Mouse (Mus musculus): ENCODE results near the gene Mxi1. TPM values are rescaled to one million over a fixed set of nuclear protein-coding genes. Genes with fewer than 3 reads are reported as not detected.

The Mxi1 gene
- polyA plus RNA-seq, 1 experiment from 2014 or later, result 49.8 TPM

DNA sequence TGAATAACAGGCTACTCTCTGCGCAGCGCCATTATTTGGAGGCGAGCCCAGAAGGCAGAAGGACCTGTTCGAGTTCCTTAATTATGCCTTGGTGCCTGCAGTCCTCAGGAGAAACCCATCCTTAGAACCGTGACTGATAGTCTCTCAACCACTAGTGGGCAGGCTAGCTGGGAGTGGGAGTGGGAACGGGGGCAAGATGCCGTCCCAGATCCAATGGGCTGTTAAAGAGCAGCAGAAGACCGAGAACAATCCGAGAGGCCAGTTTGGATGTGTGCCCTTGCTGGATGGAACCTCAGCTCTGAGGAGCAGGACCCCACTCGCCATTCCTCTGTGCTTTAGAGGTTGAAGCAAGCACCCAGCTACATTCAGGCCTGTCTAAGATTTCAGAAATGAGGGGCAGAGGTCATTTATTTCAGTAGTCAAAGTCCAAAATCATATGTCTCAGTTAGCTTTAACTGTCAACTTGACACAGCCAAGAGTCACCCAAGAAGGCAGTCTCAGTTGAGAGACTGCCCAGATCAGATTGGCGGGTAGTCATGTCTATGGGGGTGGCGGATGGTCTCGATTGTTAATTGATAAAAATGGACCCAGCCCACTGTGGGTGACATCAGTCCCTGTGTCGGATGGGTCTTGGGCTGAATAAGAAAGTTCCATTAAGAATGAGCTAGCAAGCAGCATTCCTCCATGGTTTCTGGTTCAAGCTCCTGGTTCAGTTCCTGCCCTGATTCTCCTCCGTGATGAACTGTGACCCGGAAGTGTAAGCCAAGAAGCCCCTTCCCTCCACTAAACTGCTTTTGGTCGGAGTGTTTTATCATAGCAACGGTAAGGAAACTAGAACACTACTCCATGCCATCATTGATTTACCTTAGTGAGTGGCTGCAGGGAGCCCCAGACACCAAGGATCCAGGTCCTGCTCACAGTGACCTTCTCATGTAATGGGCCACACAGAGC, 112.3 kb downstream of the Mxi1 start:
- Histone ChIP-seq H3K36me3 (ENCODE audit: control insufficient read depth, insufficient read depth, low read length) (no peaks in the 10 kb centered on the region), H3K9me3 (ENCODE audit: control insufficient read depth, low read length) (no peaks in the 10 kb centered on the region), H3K9ac (ENCODE audit: low read length) (no peak overlapping the region), H3K4me1 (replicated peaks; ENCODE audit: control insufficient read depth, insufficient read depth, low read length) (no peaks in the 10 kb centered on the region; the same call in 1 of the 2 replicates), H3K4me2 (ENCODE audit: low read depth, low read length, severe bottlenecking) (no peak overlapping the region), H3K27me3 (ENCODE audit: control insufficient read depth, insufficient read depth, low read length) (no peaks in the 10 kb centered on the region; the same call in 1 of the 2 replicates), H3K4me3 (ENCODE audit: low read depth, low read length) (no peak overlapping the region), H3K27ac (ENCODE audit: low read depth, low read length) (no peak overlapping the region)
- WGBS, result 73% methylated on average over 18 of the region's 18 CpGs
- ATAC-seq (replicated peaks; ENCODE audit: low FRiP score) (no peak), DNase-seq (ENCODE audit: low spot score) (no peak)

DNA sequence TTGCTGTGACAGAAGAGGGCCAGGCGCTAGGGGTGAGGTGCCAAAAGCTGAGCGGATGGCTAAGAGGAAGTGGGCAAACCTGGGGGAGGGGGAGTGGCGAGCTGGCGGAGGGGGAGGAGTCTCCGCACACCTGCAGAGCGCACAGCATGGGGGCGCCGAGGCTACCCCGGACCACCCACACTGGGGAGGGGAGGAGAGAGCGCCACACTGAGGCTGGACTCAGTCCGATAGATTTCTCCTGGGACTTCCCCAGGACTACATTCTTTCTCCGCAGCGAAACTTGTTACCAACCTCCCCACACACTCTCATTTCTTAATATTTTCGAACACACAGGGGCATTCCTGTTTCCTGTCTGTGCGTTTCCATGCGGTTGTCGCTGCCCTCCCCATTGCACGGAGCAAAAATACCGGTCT, 113.0 kb downstream of the Mxi1 start:
- H3K36me3 ChIP-seq (ENCODE audit: control insufficient read depth, insufficient read depth, low read length), result no peaks in the 10 kb centered on the region
- no peak overlapping the region for H3K27ac ChIP-seq (ENCODE audit: low read depth, low read length)
- no peaks in the 10 kb centered on the region; the same call in 1 of the 2 replicates for H3K4me1 ChIP-seq (replicated peaks; ENCODE audit: control insufficient read depth, insufficient read depth, low read length)
- no peaks in the 10 kb centered on the region; the same call in 1 of the 2 replicates for H3K27me3 ChIP-seq (ENCODE audit: control insufficient read depth, insufficient read depth, low read length)
- no peak overlapping the region for H3K4me2 ChIP-seq (ENCODE audit: low read depth, low read length, severe bottlenecking)
- no peak overlapping the region for H3K4me3 ChIP-seq (ENCODE audit: low read depth, low read length)
- H3K9ac ChIP-seq (ENCODE audit: low read length), result no peak overlapping the region
- DNase-seq (ENCODE audit: low spot score), result no peak
- ATAC-seq (replicated peaks; ENCODE audit: low FRiP score), result no peak
- no peaks in the 10 kb centered on the region for H3K9me3 ChIP-seq (ENCODE audit: control insufficient read depth, low read length)
- WGBS, result 33% methylated on average over 19 of the region's 19 CpGs

DNA sequence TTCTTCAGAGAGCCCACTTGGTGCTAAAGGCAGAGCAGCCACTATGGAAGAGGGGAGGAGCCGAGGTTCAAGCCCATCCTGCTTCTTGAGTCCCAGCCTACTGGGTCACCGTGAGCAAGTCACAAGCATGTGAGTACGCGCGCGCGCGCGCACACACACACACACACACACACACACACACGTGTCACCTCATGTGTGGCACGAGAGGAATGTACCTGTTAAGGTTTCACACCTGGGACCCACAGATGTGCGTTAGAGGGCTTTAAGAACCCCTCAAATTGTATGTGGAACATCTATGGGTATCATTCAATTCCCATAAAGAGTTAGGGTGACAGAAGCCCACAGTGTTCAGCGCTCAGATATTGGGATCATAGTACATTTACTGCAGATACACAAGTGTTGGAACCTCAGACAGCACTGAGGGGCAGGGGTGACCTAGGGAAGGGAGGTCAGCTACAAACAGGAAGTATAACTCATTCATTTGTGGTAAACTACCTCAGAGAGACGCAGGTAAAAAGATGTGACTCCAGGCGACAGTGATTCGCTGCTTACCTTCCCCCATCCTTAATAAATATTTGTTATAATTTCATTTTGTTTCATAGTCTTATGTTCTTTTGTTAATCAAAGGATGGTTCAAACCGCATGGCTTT, 113.6 kb downstream of the Mxi1 start:
- no peak overlapping the region for H3K9ac ChIP-seq (ENCODE audit: low read length)
- WGBS, result 68% methylated on average over 17 of the region's 17 CpGs
- DNase-seq (ENCODE audit: low spot score) (no peak), ATAC-seq (replicated peaks; ENCODE audit: low FRiP score) (no peak)
- no peak overlapping the region for H3K27ac ChIP-seq (ENCODE audit: low read depth, low read length)
- no peaks in the 10 kb centered on the region for H3K36me3 ChIP-seq (ENCODE audit: control insufficient read depth, insufficient read depth, low read length)
- H3K9me3 ChIP-seq (ENCODE audit: control insufficient read depth, low read length), result no peaks in the 10 kb centered on the region
- H3K4me1 ChIP-seq (replicated peaks; ENCODE audit: control insufficient read depth, insufficient read depth, low read length), result no peaks in the 10 kb centered on the region; the same call in 1 of the 2 replicates
- no peak overlapping the region for H3K4me2 ChIP-seq (ENCODE audit: low read depth, low read length, severe bottlenecking)
- no peak overlapping the region for H3K4me3 ChIP-seq (ENCODE audit: low read depth, low read length)
- H3K27me3 ChIP-seq (ENCODE audit: control insufficient read depth, insufficient read depth, low read length), result no peaks in the 10 kb centered on the region; the same call in 1 of the 2 replicates

DNA sequence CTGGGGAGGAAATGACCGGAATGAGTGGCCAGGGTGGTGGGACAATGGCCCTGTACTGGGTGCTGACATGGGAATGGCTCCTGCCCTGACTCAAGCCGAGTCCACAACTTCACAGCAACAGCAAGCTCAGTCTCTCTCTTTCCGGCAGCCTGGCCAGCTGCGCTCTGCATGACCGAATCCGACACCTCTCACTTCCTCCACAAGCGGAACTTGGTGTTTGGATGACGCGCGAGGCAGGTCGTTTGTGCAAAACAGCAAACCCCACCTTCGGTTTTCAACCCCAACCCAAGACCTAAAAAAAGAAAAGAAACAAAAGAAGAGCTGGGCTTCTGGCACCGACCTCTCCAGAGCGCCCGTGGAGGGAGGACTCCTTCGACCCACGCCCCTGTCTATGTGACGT, 114.3 kb downstream of the Mxi1 start:
- H3K27me3 ChIP-seq (ENCODE audit: control insufficient read depth, insufficient read depth, low read length), result no peaks in the 10 kb centered on the region; the same call in 1 of the 2 replicates
- no peaks in the 10 kb centered on the region for H3K36me3 ChIP-seq (ENCODE audit: control insufficient read depth, insufficient read depth, low read length)
- DNase-seq (ENCODE audit: low spot score) (no peak), ATAC-seq (replicated peaks; ENCODE audit: low FRiP score) (no peak)
- H3K4me1 ChIP-seq (replicated peaks; ENCODE audit: control insufficient read depth, insufficient read depth, low read length), result no peaks in the 10 kb centered on the region; the same call in 1 of the 2 replicates
- H3K9ac ChIP-seq (ENCODE audit: low read length), result no peak overlapping the region
- WGBS, result 79% methylated on average over 18 of the region's 18 CpGs
- H3K4me2 ChIP-seq (ENCODE audit: low read depth, low read length, severe bottlenecking), result no peak overlapping the region
- H3K9me3 ChIP-seq (ENCODE audit: control insufficient read depth, low read length), result no peaks in the 10 kb centered on the region
- no peak overlapping the region for H3K4me3 ChIP-seq (ENCODE audit: low read depth, low read length)
- H3K27ac ChIP-seq (ENCODE audit: low read depth, low read length), result no peak overlapping the region

Other genes with a start within 250 kb of the Mxi1 start
- gene Add3, start 170.1 kb upstream of the Mxi1 start, polyA plus RNA-seq (2014; fragmentation: Nextera tagmentation; extraction: Ambion mirVana), result 59.3 and 61.5 TPM in 2 replicates
- not detected in 2 replicates for gene Gm10197, start 61.2 kb downstream of the Mxi1 start, polyA plus RNA-seq (2014; fragmentation: Nextera tagmentation; extraction: Ambion mirVana)
- 53.6 and 57.6 TPM in 2 replicates for gene Smndc1, start 80.1 kb downstream of the Mxi1 start, polyA plus RNA-seq (2014; fragmentation: Nextera tagmentation; extraction: Ambion mirVana)
- 4.4 and 4.5 TPM in 2 replicates for gene Dusp5, start 218.6 kb downstream of the Mxi1 start, polyA plus RNA-seq (2014; fragmentation: Nextera tagmentation; extraction: Ambion mirVana)

All from forebrain, embryonic 11.5 days (tissue).